Mouse (Mus musculus) megakaryocyte, embryonic 14.5 days (primary cell): Measurements from ENCODE around the gene Minpp1.

Source experiments
- FLI1 ChIP-seq: IDR thresholded peaks from 2 replicates; pipeline ENCODE4 v1.6.1; 2012; ENCODE audit warnings: low read length, inconsistent platforms, mixed read lengths
- GATA1 ChIP-seq: IDR thresholded peaks from 3 replicates; pipeline ENCODE4 v1.6.1; 2012; ENCODE audit warnings: mixed read lengths, low read length, inconsistent platforms, borderline replicate concordance

DNA sequence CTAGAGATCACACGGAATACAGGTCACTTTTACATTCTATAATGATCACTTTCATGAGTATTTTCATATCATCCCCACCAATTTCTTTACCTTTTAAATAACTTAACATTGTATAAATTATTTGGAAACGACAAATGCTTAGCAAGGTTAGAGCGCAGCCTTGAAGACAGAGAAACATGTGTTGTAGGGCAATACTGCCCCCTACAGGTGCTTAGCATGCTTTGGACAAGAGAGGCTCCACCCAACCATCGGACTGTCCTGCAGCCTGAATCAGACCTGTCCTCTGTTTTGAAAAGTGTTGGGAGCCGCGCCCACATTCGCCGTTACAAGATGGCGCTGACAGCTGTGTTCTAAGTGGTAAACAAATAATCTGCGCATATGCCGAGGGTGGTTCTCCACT lies 44.0 kb upstream of the Minpp1 start:
- TF ChIP-seq FLI1 (no peak), GATA1 (no peak)
